ENCODE assay signal across 9 mouse cellular contexts in the genomic region with DNA sequence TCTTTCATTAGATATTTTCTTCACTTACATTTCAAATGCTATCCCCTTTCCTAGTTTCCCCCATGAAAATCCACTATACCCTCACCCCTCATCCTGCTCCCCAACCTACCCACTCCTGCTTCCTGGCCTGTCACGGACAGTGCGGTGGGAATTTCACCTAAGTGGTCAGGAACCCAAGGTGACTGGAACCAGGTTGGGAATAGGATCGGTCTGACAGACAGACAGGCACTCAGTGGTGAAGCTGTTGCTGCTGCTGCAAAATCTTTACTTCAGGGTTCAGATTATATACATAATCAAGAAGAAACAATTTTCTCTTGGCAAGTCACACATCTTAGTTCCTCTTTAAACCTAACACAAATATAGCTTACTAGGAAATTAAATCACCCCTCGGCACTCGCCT. TPM values are rescaled to one million over a fixed set of nuclear protein-coding genes. Genes with fewer than 3 reads are reported as not detected.
"Had no signal": no experiment of that assay in that cellular context is flagged by ENCODE, and none has a peak within 500 bp of the region (broad histone marks: within the 10 kb centered on the region; RNA-seq: fewer than 3 reads in every experiment).

No protein-coding gene starts in this region.

RNA-seq across cellular contexts. Expression of a gene that starts 42.0 kb away (rescaled TPM):
- polyA plus RNA-seq: liver, adult 2 months; liver, postnatal 0 days; lung, adult 2 months; lung, embryonic 14.5 days; lung, embryonic 15.5 days; lung, embryonic 16.5 days; lung, postnatal 0 days; midbrain, embryonic 12.5 days; midbrain, embryonic 13.5 days had no signal
